Mouse (Mus musculus) fat pad, adult 2 months (tissue): ENCODE results near the gene E2f7.
A peak's percentile ranks its signal among the peaks of the same experiment; 100 is the strongest.
"Not testable (repeated sequence)": the region's sequence is repeated elsewhere in the genome, so short reads cannot be mapped to it uniquely, and the experiment has no call there.

Experiments used
- DNase-seq: peaks from one replicate; pipeline ENCODE4 v3.0.0-alpha.2; 2011; ENCODE audit warnings: low read depth, low spot score; ENCODE audit errors: extremely low read depth

E2f7 gene

DNA sequence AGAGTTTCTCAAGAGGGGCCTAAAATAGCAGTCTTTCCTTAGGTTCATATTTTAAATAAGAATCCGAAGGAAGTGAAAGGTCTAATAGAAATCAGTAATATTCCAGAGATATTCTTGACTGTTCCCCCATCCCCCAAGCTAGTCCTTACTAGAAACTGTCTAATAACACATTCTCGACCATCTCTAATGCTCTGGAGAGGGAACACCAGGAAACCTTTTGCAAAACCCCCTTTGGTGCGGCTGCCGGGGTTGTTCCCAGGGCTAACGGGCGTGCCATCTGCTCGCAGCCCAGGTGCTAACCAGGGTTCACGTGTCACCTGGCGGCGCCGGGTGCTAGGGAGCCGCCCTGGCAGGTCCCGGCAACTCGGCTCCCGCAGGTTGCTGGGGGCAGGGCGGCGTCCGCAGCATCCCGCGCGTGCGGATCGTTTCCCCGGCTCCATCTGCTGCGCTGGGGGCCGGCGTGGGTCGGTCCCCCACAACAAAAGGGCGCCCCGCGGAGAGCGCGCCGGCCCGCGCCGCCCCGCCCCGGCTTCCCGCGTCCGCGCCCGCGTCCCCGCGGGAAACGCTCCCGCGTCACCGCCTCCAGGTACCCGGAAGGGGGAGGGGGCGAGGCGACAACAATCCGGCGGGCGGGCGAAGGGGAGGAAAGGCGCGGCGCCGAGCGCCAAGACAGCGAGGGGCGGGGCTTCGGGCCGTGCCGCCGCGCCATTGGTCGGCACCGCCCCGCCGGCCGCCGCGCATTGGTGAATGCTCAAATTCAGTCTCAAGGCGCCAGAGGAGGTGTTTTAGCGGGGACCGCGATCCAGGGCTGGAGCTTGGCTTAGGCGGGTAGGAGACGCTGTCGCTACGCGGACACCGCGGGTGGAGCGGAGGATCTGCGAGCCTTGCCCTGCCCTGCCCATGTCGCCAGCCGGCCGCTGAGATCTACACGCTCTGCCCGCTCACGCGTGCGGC, at the start of gene E2f7:
Gene E2f7 (plus strand): TSS at position 754 of the 954 bp plus-strand sequence.
- no peak for DNase-seq

DNA sequence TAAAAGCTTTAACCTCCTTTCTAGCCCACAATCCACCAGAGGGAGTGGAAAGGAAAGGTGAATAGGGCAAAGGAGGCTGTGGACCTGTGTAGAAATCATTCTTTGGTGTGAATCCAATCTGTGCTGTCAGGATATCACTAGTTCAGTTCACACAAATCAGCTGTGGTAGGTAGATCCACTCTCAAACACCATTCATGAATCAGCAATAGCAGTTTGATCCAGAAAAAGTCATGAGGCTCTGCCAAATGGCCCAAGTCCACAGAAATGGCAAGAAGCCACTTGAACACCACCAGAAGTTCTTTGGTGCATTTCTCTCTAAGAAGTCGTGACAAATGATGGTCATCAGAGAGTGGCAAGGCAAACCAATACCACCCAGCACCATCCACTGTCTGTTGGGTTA, 44.0 kb upstream of the E2f7 start:
- no peak for DNase-seq

DNA sequence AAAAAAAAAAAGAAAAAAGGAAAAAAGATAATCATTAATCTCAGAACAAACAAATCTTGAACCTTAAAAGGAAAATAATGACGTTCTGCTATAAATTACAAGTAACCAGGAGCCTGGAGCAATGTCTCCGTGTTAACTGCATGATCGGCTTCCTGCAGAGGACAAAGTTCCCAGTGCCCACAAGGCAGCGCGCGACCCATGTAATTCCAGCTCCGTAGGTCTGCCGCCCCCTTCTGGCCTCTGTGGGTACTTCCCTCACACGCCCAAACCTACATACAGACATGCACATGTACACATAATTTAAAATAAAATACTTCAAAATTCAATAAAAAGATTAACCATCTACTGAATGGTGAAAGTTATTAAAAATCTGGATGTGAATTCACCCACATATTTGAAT, 39.6 kb upstream of the E2f7 start:
- DNase-seq, result no peak

DNA sequence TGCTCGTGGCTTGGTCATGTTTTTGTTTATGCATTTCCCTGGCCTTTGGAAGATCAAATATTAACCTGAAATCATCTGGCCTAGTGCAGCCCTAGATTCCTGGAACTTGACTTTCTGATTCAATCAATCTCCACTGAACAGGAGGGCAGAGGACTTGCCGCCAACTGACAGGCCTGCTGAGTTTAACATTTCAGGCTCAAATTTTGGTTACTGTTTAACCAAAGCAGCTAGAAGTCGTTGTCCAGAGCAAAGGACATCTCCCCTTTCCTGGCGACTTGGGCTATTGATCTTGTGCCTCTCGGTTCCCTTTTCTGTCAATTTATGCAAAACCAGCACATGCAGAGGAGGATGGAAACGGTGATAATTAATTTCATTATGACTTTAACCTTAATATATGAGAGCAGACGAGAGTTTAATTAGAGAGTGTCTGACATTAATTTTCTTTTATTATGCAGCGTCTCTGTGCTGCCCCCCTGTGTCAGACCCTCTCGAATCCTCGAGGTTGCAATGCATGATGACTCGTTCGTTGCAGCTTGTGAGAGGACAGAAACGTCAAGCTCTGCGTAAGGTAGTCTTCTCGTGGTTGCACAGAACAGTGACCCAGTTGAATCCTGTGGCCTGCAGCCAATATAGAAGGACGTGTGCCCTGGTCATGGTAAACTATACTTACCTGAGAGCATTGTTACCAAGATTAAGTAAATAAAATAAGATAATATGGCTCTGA, 37.7 kb upstream of the E2f7 start:
- DNase-seq, result no peak

DNA sequence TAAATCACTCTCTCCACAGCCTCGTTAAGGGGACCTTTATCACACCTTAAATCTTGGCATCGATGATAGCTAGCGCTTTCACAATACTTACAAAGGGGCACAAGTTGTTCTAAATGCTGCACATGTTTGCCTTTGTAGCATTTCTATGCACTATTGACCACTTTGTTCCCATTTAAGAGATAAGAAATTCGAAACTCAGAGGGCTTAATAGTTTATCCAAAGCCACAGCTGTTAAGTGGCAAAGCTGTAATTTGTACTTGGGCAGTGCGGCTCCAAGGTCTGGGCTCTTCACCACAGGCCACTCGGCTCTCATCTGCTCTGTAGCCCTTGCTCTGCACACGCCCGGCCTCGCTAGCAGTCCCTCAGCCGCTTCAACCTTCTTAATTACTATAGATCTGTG, 28.4 kb upstream of the E2f7 start:
- DNase-seq, result peak; percentile 23

DNA sequence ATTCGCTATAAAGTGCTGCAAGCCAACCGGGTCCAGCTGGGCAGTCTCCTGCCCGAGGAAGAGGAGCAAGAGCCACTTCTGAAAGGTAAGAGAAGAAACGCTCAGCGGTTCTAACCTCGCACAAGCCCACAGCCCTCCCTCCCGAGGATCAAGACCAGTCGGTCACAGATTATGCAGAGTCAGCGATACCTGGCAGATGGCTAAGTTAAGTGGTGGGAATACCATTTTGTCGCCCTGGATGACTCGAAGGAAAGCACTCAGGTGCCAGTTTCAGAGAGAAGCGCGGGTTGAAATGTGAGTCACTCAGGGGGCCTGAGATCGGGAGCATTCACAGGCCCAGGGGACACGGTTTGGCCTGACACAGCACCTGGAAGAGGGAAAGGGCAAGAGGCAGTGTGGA, 18.8 kb upstream of the E2f7 start:
- no peak for DNase-seq

DNA sequence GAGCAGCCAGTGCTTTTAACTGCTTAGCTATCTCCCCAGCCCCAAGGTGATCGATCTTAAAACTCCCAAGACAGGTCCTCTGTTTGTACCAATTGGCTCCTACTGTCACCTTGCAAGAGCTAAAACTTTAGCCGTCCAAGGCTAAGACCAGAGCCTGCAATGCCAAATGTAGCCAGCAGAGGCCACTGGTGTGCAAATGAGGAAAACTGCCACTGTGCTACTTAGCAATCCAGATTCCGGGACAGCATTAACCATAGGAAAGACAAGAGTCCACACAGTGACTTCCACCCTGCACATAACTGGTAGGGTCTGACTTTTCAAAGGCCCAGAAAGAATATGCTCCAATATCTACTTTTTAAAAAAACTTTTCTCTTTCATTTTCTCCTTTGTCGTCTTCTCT, 17.4 kb upstream of the E2f7 start:
- no peak for DNase-seq

DNA sequence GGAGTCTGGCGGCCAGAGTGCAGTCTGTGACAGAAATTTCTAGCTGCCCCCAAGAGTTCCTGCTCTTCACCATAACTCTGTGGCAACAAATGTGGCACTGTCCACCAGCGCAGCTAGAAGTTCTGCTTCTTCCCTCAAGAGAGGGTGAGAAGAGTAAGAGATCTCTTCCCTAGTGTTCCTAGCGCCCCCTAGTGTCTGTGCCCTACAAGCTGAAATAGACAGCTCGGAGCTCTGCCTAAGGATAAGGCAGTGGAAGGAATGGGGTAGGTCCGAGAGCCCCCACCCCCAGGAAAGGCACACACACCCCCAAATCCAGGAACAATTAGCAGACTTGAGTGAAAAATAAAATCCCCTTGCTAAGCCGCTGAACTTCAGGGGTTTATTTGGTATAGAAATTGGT, 11.9 kb upstream of the E2f7 start:
- no peak for DNase-seq

DNA sequence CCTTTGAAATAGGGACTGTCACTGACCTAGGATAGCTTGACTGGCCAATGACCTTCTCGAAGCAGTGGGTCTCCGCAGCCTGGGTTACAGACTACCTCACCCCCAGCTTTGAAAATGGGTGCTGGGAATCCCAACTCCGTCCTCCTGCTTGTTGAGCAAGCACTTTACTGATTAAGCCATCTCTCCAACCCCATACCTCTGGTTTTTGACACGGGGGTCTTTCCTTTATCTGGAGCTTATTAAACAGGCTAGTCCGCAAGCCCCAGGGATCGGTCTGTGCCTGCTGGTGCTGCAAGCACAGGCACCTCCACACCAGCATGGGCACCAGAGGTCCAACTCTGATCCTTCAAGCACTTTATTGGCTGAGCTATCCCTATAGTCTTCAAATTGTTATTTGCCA, 1.5 kb upstream of the E2f7 start:
- DNase-seq, result no peak

DNA sequence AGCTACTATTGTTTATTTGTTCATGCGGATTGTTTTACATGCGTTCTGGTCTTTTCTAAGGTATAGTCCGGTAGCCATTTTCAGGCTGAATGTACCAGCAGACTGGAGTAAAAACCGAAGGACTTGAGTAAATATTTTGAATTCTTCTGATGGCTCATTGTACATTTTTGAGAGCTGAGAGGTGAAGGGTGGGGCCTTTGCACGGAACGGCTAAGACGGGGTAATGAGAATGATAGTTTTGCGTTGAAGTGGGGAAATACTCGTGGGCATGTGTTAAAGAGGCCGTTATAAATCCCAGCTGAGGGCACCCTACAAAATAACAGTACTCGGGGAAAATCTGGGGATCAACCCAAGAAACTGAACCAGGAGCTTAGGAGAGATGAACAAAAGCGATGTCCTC, 1.1 kb upstream of the E2f7 start:
- DNase-seq, result no peak

DNA sequence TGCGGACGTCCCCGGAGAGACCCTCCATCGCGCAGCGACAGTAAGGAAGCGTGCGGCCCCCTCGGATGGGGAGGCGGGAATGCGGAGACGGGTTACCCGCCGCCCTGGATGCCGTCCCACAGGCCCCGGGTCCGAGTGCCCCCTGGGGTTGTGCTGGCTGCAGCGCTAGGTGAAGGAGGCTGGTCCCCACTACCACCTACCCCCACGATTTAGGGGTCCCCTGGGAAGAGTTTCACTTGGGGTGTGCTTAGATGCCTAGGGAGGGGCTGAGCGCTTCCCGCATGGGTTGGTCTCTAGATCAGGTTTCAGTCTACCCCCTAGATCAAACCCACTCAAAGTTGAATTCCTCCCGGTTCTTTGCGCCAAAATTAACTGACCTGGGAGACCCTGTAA, 397 bp downstream of the E2f7 start:
- no peak for DNase-seq

DNA sequence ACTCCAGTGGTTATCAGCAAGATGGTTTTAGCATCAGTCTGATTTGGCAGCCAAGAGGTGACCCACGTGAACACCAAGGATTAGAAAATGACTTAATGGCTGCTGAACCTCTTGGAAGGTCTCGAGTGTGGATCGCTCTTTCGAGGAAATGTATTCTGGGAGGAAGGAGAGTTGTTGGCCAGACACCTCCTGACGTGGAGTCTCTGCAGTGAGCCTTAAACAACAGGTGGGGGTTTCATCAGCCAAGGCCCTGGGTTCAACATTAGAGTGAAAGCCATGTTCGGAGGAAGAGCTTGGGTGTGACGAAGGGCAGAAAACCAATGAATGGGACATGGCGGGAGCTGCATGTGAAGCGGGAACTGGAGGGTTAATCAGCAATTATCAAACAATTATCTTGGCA, 3.8 kb downstream of the E2f7 start:
- DNase-seq, result no peak

DNA sequence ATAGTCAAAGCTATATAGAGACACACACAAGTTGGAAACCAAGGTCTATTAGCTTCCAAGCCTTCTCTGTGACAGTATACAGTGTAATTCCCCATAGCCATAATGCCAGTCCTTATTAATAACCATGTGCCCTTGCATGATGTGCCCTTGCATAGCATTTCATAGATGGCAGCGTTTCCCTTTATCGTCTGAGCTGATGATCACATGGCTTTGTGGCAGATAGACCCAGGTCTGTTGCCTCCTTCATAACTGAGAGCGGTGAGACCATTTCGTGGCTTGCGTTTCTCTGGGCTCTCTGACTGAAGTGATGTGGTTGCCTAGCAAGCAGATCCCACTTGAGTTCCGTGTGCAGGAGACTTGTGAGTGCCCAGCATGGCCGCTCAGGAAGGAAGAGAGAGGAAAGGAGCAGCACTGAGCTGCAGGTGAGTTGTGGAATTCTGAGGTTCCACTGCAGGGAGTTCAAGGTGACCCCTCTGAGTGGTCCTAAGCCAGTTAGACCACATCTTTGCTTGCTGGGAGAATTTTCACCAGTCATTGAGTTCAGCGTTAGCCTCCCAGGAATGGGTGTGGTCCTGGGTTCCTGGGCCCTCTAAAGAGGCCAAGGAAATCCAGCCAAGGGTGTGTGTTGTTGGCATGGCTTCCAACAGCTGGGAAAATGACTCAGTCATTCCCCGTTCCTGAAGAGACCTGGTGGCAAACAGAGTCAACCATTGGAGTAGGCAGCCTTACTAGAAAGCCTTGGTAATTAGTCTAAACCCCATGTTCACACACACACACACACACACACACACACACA, 4.5 kb downstream of the E2f7 start:
- DNase-seq, result no peak

DNA sequence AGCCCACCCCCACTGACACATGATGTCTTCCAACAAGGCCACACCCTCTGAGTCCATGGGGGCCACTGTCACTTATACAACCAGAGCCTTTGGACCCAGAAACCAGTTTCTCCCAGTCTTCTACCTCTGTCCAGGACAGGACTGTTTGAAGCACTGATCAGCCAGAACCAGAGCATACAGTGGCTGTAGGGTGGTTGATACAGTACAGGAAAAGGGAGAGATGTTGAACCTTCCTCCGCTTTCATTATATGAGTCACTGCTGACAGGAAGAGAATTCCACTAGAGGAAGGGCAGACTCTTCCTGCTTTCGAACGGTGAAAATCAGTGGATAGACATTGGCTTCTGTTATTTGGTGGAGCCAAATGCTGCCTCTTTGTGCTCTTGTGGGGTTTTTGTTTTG, 7.6 kb downstream of the E2f7 start:
- DNase-seq, result no peak

DNA sequence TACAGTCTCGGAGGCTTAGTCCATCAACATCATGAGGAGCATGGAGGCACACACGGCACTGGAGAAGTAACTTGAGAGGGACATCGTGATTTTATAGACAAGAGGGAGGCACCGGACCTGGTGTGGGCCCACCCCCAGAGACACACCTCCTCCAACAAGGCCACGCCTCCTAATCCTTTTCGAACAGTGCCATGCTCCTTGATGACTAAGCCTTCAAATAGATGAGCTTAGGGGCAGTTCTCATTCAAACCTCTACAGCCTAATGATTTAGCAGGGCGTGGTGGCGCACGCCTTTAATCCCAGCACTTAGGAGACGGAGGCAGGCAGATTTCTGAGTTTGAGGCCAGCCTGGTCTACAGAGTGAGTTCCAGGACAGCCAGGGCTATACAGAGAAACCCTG, 10.3 kb downstream of the E2f7 start:
- no peak for DNase-seq

DNA sequence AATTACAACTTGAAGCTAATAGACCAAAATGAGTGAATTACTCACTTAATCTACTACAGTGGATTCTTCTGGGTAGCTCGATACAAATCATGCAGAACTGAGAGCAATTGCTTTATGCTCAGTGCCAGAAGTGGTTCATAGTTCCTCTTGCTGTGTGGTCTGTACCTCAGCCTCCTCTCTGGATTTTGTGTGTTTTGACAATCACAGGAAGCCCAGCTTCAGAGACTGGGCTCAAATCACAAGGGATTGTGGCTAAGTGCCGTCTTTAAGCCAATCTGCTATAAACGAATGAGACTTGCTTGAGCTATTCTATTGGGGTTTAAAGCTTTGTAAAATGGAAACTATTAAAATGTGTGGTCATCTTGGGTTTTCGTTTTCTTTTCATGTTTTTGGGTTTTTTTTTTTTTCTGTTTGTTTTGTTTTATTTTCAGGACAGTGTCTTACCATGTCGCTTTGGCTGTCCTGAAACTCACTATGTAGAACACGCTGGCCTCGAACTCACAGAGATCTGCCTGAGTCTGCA, 11.1 kb downstream of the E2f7 start:
- no peak for DNase-seq

DNA sequence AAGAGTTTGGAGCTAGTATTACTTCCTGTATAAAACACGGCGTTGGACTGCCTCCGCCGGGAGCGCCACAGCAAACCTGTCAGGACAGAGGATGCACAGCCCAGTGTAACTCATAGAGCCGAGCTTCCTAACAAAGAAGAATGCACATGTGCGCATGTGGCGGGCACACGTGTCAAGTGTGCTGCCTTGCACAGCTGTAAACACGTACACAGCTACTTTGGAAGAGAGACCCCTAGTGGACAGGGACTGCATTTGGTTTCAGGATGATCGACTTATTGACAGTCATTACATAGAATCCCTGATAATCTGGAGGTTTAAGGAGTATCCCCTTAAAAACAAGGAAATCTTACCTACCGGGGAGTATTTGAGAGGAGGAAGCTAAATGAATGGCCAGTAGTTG, 15.3 kb downstream of the E2f7 start:
- not testable (repeated sequence) for DNase-seq

DNA sequence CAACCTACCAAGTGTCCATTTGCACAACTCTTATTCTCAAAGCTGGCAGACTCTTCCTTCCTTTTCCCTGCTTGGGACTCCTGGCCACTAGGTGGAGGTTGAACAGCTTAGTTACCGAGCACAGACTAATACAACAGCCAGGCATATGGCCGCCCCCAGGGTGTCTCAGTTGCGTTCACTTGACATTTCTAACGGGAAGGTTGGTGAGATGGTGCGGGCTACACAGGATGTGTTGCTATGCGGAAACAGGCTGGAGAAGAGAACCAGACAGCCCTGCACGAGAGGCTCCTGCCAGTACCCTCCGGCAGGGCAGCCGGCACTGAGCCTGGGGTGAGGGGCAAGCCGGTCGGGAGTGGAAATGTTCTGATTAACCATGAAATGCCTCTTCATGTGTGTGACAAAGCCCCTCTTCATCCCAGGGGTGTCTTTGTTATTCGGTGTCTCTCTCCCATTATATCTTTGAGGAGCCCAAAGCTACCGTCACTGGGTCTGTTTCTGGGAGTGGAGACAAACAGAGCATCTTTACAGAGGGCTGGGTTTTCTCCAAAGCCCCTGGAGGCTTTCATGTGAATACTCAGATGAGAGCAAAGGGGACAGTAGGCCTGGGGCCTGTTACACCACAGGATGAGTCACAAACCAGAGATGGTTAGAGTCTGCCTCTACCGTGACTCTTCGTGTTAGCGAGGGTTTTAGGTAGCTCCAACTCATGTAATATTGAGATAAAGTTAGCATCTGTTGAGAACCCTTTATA, 17.1 kb downstream of the E2f7 start:
- DNase-seq, result no peak

DNA sequence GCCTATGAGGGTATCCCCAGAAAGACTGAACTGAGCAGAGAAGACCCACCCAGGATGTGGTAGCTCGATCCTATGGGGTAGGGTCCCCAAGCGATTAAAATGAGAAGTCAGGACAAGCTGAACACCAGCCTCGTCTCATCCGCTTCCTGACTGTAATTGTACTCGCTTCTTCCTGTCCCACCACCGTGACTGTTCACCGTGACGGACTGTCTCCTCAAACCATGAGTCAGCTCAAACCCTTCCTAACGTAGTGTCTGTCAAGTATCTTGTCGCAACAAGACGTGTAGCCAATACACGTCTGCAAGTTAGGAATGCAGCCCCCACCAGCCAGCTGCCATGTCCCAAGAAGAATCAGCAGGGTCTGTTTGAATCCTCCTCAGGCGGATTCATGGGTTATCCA, 18.2 kb downstream of the E2f7 start:
- DNase-seq, result no peak

DNA sequence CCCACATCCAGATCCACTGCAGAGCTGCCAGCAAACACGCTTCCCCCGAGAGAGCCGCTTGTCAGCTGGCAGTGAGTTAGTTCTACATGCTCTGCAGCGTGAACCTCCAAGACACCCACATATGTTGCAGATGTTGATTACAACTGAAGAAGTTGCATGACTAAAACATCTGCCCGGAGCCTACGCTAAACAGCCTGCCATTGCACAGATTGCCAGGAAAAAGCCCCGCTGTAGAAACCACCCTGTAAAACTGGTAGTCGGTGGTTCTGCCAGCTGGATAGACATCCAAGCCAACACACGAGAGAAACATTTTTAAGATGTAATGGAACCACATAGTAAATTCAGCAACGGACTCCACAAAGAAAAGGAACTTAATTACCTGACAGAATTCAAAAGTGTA, 24.3 kb downstream of the E2f7 start:
- DNase-seq, result no peak

DNA sequence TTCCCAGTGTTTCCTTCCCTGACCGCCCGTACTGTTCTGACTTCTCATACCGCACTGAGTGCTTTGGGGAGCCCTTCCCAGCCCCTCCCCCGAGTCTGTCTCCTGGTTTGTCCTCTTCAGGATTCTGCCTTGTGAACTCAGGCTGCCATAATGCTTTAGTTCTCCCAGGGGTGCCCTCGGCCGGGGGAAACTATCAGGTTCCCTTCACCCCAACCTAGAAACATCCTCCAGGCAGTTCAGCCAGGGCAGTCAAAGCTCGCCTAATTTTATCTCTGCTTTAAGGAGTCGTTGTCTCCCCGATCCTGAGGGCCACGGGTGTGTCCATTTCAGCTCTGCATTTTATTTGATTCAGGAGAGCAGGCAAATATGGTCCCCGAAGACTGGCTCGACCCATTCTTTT, 28.0 kb downstream of the E2f7 start:
- DNase-seq, result no peak
